In genomic region chr7:14622556-14623542, GRCm38 (mm10) we compare ENCODE assay signal across 9 mouse cellular contexts. TPM values are rescaled to one million over a fixed set of nuclear protein-coding genes. Genes with fewer than 3 reads are reported as not detected.
DNase-seq lines count a peak whose midpoint lies in the region; ATAC-seq and TF ChIP-seq lines count a peak whose summit lies in the region.
"Not testable (repeated sequence)": the region's sequence is repeated elsewhere in the genome, so short reads cannot be mapped to it uniquely, and the experiment has no call there.
"Had no signal": no experiment of that assay in that cellular context is flagged by ENCODE, and none has a peak within 500 bp of the region (broad histone marks: within the 10 kb centered on the region; RNA-seq: fewer than 3 reads in every experiment).

No protein-coding gene starts in this region.

- not testable (repeated sequence) for H3K4me1 ChIP-seq in forebrain, embryonic 13.5 days; heart, embryonic 12.5 days (replicated peaks); hindbrain, postnatal 0 days (ENCODE audit: insufficient read depth, low read length); limb, embryonic 10.5 days; lung, embryonic 15.5 days; midbrain, postnatal 0 days (ENCODE audit: insufficient read depth, low read length); testis, adult 2 months (ENCODE audit: control insufficient read depth, insufficient read depth, low read length)

- not testable (repeated sequence) for H3K36me3 ChIP-seq in forebrain, embryonic 13.5 days (ENCODE audit: poor library complexity, severe bottlenecking); heart, embryonic 12.5 days; hindbrain, postnatal 0 days (ENCODE audit: insufficient read depth, low read length); lung, embryonic 15.5 days; midbrain, postnatal 0 days (ENCODE audit: insufficient read depth, low read length); testis, adult 2 months (ENCODE audit: control insufficient read depth, insufficient read depth, low read length)
- H3K36me3 ChIP-seq in limb, embryonic 10.5 days = peaks cover 22% of the 10 kb centered on the region

- H3K9ac ChIP-seq in forebrain, embryonic 13.5 days = 0 out of 2 replicates have a peak overlapping the region, but pooled peaks have one; percentile 12
- peak overlapping the region; percentile 65 for H3K9ac ChIP-seq in heart, embryonic 12.5 days
- not testable (repeated sequence) for H3K9ac ChIP-seq in hindbrain, postnatal 0 days (replicated peaks; ENCODE audit: low read length); midbrain, postnatal 0 days (replicated peaks; ENCODE audit: low read length, poor library complexity, severe bottlenecking)
- peak overlapping the region; percentile 48 for H3K9ac ChIP-seq in lung, embryonic 15.5 days

- peak; percentile 86 for ATAC-seq in forebrain, embryonic 13.5 days
- ATAC-seq in heart, embryonic 12.5 days (ENCODE audit: insufficient number of reproducible peaks, low FRiP score) = peak; percentile 92
- ATAC-seq in hindbrain, postnatal 0 days = peak; percentile 90
- peak; percentile 93 for ATAC-seq in lung, embryonic 15.5 days (ENCODE audit: borderline replicate concordance, extremely low read depth, low FRiP score, low TSS enrichment)
- peak; percentile 80 for ATAC-seq in midbrain, postnatal 0 days (ENCODE audit: low FRiP score)

- not testable (repeated sequence) for TF ChIP-seq CTCF in brain, embryonic 14.5 days (IDR thresholded peaks at IDR 0.05; ENCODE audit: borderline replicate concordance, extremely low read depth, insufficient read depth, insufficient read length); hindbrain, postnatal 0 days (IDR thresholded peaks at IDR 0.05; ENCODE audit: low read depth); midbrain, postnatal 0 days (IDR thresholded peaks at IDR 0.05); testis, adult 2 months (IDR thresholded peaks at IDR 0.05; ENCODE audit: control insufficient read depth, insufficient read depth, insufficient replicate concordance, low read depth, low read length)

- DNase-seq in brain, embryonic 14.5 days (ENCODE audit: low read depth) = peak; percentile 5
- DNase-seq in hindbrain, postnatal 0 days (ENCODE audit: low spot score) = peak; percentile 5
- peak; percentile 60 for DNase-seq in limb, embryonic 10.5 days (ENCODE audit: low spot score)
- DNase-seq in midbrain, postnatal 0 days (ENCODE audit: low spot score) = not testable (repeated sequence)

- peak overlapping the region; percentile 33 for H3K4me3 ChIP-seq in forebrain, embryonic 13.5 days
- peak overlapping the region; percentile 56 for H3K4me3 ChIP-seq in heart, embryonic 12.5 days
- H3K4me3 ChIP-seq in hindbrain, postnatal 0 days (ENCODE audit: low read length) = peak overlapping the region; percentile 30
- H3K4me3 ChIP-seq in limb, embryonic 10.5 days = peak overlapping the region; percentile 53
- H3K4me3 ChIP-seq in lung, embryonic 15.5 days = peak overlapping the region; percentile 48
- H3K4me3 ChIP-seq in midbrain, postnatal 0 days (ENCODE audit: low read depth, low read length) = peak overlapping the region; percentile 22; the same call in 1 of the 2 replicates
- H3K4me3 ChIP-seq in testis, adult 2 months (ENCODE audit: control insufficient read depth, low read depth, low read length) = peak overlapping the region; percentile 78

- peaks cover 32% of the 10 kb centered on the region for H3K9me3 ChIP-seq in forebrain, embryonic 13.5 days (replicated peaks)
- not testable (repeated sequence) for H3K9me3 ChIP-seq in heart, embryonic 12.5 days (replicated peaks); hindbrain, postnatal 0 days (ENCODE audit: low read length); limb, embryonic 10.5 days (replicated peaks); lung, embryonic 15.5 days
- H3K9me3 ChIP-seq in midbrain, postnatal 0 days (ENCODE audit: low read length) = peaks cover 21% of the 10 kb centered on the region; the same call in 1 of the 2 replicates

- TF ChIP-seq POLR2A in brain, embryonic 14.5 days (IDR thresholded peaks at IDR 0.05; ENCODE audit: borderline replicate concordance, extremely low read depth, insufficient read depth, insufficient read length, poor library complexity, severe bottlenecking); testis, adult 2 months (IDR thresholded peaks at IDR 0.05; ENCODE audit: control insufficient read depth, low read depth, low read length): not testable (repeated sequence)

- peak overlapping the region; percentile 46 for H3K4me2 ChIP-seq in forebrain, embryonic 13.5 days
- H3K4me2 ChIP-seq in heart, embryonic 12.5 days = peak overlapping the region; percentile 76
- peak overlapping the region; percentile 37; the same call in 1 of the 2 replicates for H3K4me2 ChIP-seq in hindbrain, postnatal 0 days (ENCODE audit: low read depth, low read length)
- peak overlapping the region; percentile 59 for H3K4me2 ChIP-seq in lung, embryonic 15.5 days
- peak overlapping the region; percentile 20; the same call in 1 of the 2 replicates for H3K4me2 ChIP-seq in midbrain, postnatal 0 days (ENCODE audit: low read depth, low read length, poor library complexity, severe bottlenecking)

- WGBS in forebrain, embryonic 13.5 days = 7% methylated on average over 83 of the region's 132 CpGs
- 6% methylated on average over 99 of the region's 132 CpGs for WGBS in heart, embryonic 12.5 days
- 5% methylated on average over 84 of the region's 132 CpGs for WGBS in hindbrain, postnatal 0 days
- 8% methylated on average over 99 of the region's 132 CpGs for WGBS in limb, embryonic 10.5 days
- WGBS in lung, embryonic 15.5 days = 4% methylated on average over 113 of the region's 132 CpGs
- 8% methylated on average over 54 of the region's 132 CpGs for WGBS in midbrain, postnatal 0 days

- H3K27me3 ChIP-seq in forebrain, embryonic 13.5 days; hindbrain, postnatal 0 days (ENCODE audit: insufficient read depth, low read length); midbrain, postnatal 0 days (ENCODE audit: insufficient read depth, low read length); testis, adult 2 months (ENCODE audit: control insufficient read depth, insufficient read depth, low read length): not testable (repeated sequence)
- H3K27me3 ChIP-seq in heart, embryonic 12.5 days (replicated peaks) = peaks cover 30% of the 10 kb centered on the region
- H3K27me3 ChIP-seq in limb, embryonic 10.5 days (ENCODE audit: low read depth, poor library complexity, severe bottlenecking) = peaks cover 36% of the 10 kb centered on the region
- peaks cover 10% of the 10 kb centered on the region for H3K27me3 ChIP-seq in lung, embryonic 15.5 days

- H3K27ac ChIP-seq in forebrain, embryonic 13.5 days; heart, embryonic 12.5 days (ENCODE audit: poor library complexity, severe bottlenecking); midbrain, postnatal 0 days (ENCODE audit: low read depth, low read length): not testable (repeated sequence)
- H3K27ac ChIP-seq in hindbrain, postnatal 0 days = 0 out of 2 replicates have a peak overlapping the region, but pooled peaks have one; percentile 32
- H3K27ac ChIP-seq in limb, embryonic 10.5 days = peak overlapping the region; percentile 84
- H3K27ac ChIP-seq in lung, embryonic 15.5 days = peak overlapping the region; percentile 72
- H3K27ac ChIP-seq in testis, adult 2 months (ENCODE audit: control insufficient read depth, insufficient read depth, low read depth, low read length) = 0 out of 2 replicates have a peak overlapping the region, but pooled peaks have one; percentile 21

RNA-seq across cellular contexts. Expression of gene Obox7, which starts 36.4 kb away (rescaled TPM):
- polyA plus RNA-seq in brain, embryonic 14.5 days (2012; rRNA removed) = not detected in 2 replicates
- polyA plus RNA-seq in forebrain, embryonic 13.5 days (2015; fragmentation: Nextera tagmentation; extraction: Ambion mirVana) = not detected in 2 replicates
- not detected in 2 replicates for polyA plus RNA-seq in heart, embryonic 12.5 days (2016; fragmentation: Nextera tagmentation; extraction: Ambion mirVana)
- total RNA-seq in hindbrain, postnatal 0 days (2014; rRNA removed) = not detected in 2 replicates
- polyA plus RNA-seq in hindbrain, postnatal 0 days (2015; fragmentation: Nextera tagmentation; extraction: Ambion mirVana) = not detected in 2 replicates
- not detected in 2 replicates for polyA plus RNA-seq in limb, embryonic 10.5 days (2016; fragmentation: Nextera tagmentation; extraction: Ambion mirVana)
- not detected in 2 replicates for polyA plus RNA-seq in lung, embryonic 15.5 days (2015; fragmentation: Nextera tagmentation; extraction: Ambion mirVana)
- not detected in 2 replicates for total RNA-seq in midbrain, postnatal 0 days (2014; rRNA removed)
- polyA plus RNA-seq in midbrain, postnatal 0 days (2015; fragmentation: Nextera tagmentation; extraction: Ambion mirVana) = not detected in 2 replicates
- polyA plus RNA-seq in testis, adult 2 months (2012; rRNA removed) = 0.07 TPM in 1 of 2 replicates, not detected in the other
- total RNA-seq: left cerebral cortex, adult 8-10 months had no signal

RNA-seq across cellular contexts. Expression of gene Vmn1r90, which starts 59.5 kb away (rescaled TPM):
- 1.2 and 1.6 TPM in 2 replicates for polyA plus RNA-seq in brain, embryonic 14.5 days (2012; rRNA removed)
- 0.14 and 0.19 TPM in 2 replicates for polyA plus RNA-seq in forebrain, embryonic 13.5 days (2015; fragmentation: Nextera tagmentation; extraction: Ambion mirVana)
- 0.18 and 0.23 TPM in 2 replicates for polyA plus RNA-seq in heart, embryonic 12.5 days (2016; fragmentation: Nextera tagmentation; extraction: Ambion mirVana)
- 0.43 and 0.47 TPM in 2 replicates for total RNA-seq in hindbrain, postnatal 0 days (2014; rRNA removed)
- polyA plus RNA-seq in hindbrain, postnatal 0 days (2015; fragmentation: Nextera tagmentation; extraction: Ambion mirVana) = 0.09 and 0.16 TPM in 2 replicates
- polyA plus RNA-seq in limb, embryonic 10.5 days (2016; fragmentation: Nextera tagmentation; extraction: Ambion mirVana) = 0.23 and 0.38 TPM in 2 replicates
- polyA plus RNA-seq in lung, embryonic 15.5 days (2015; fragmentation: Nextera tagmentation; extraction: Ambion mirVana) = 0.16 and 0.30 TPM in 2 replicates
- total RNA-seq in midbrain, postnatal 0 days (2014; rRNA removed) = 0.16 and 0.24 TPM in 2 replicates
- 0.04 and 0.14 TPM in 2 replicates for polyA plus RNA-seq in midbrain, postnatal 0 days (2015; fragmentation: Nextera tagmentation; extraction: Ambion mirVana)
- polyA plus RNA-seq in testis, adult 2 months (2012; rRNA removed) = 0.07 TPM in 2 replicates

Comparison
In these comparisons a context has a peak if more than half of its experiments do, and no peak if none do; other contexts are left out.
1. H3K4me2 ChIP-seq: peak in every context shown above with its lines; median percentile 76 in heart, embryonic 12.5 days; 59 in lung, embryonic 15.5 days; 46 in forebrain, embryonic 13.5 days; 37 in hindbrain, postnatal 0 days; 20 in midbrain, postnatal 0 days.
2. H3K4me3 ChIP-seq: peak in every context shown above with its lines; median percentile 78 in testis, adult 2 months; 56 in heart, embryonic 12.5 days; 53 in limb, embryonic 10.5 days; 48 in lung, embryonic 15.5 days; 33 in forebrain, embryonic 13.5 days; 30 in hindbrain, postnatal 0 days; 22 in midbrain, postnatal 0 days.